Mouse (Mus musculus) thymus, adult 2 months (tissue): ENCODE data around the gene Gm11733.

Experiments used
- CTCF ChIP-seq: fragments of 200-500 bp; IDR thresholded peaks from 2 replicates; pipeline ENCODE4 v1.5.1; 2012; ENCODE audit warnings: mild to moderate bottlenecking, control low read depth, low read length, moderate library complexity, borderline replicate concordance; ENCODE audit not compliant: control insufficient read depth, poor library complexity, insufficient read depth; ENCODE audit errors: extremely low read depth
- POLR2A ChIP-seq: fragments of 200-500 bp; IDR thresholded peaks from 2 replicates; pipeline ENCODE4 v1.6.1; 2012; ENCODE audit warnings: mild to moderate bottlenecking, low read length, control low read depth, moderate library complexity; ENCODE audit not compliant: control insufficient read depth, poor library complexity, insufficient read depth; ENCODE audit errors: extremely low read depth

- no peak for TF ChIP-seq CTCF
- TF ChIP-seq POLR2A, result no peak
These were observed 8.5 kb upstream of the Gm11733 start for GRCm38 (mm10) chr11:117475669-117476068.
